Comparison of ENCODE assay signal across 18 mouse cellular contexts in the genomic region with DNA sequence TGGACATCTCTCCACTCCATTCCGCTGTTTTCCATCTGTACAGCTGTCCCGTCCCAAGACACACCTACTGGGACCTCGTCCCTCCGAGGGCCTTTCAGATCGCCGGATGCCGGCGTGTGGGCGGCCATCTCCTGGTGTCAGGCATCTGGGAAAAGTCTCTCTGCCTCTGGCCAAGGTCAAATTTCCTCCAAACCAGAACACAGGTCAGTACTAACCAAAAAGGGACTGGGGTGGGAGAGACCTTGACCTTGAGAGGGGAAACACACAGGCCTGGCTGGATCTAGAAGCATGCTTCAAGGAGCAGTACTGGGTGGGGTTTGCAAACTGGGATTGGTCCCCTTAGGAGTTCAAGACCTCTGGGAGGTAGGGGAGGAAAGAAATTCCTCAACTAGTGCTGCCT. TPM values are rescaled to one million over a fixed set of nuclear protein-coding genes. Genes with fewer than 3 reads are reported as not detected.
A peak's percentile ranks its signal among the peaks of the same experiment; 100 is the strongest.
DNase-seq lines count a peak whose midpoint lies in the region; ATAC-seq and TF ChIP-seq lines count a peak whose summit lies in the region.
"Had no signal": no experiment of that assay in that cellular context is flagged by ENCODE, and none has a peak within 500 bp of the region (broad histone marks: within the 10 kb centered on the region; RNA-seq: fewer than 3 reads in every experiment).

No protein-coding gene starts in this region.

- no peak for TF ChIP-seq CTCF in E14TG2a.4 (conservative IDR thresholded peaks at IDR 0.05; ENCODE audit: low read length)

- H3K27ac ChIP-seq in heart, embryonic 10.5 days = no peak overlapping the region
- H3K27ac ChIP-seq in heart, embryonic 12.5 days (ENCODE audit: poor library complexity, severe bottlenecking) = no peak overlapping the region
- H3K27ac ChIP-seq in midbrain, embryonic 10.5 days (replicated peaks) = no peak overlapping the region
- no peak overlapping the region for H3K27ac ChIP-seq in midbrain, embryonic 14.5 days (replicated peaks; ENCODE audit: low read depth, low read length)
- H3K27ac ChIP-seq: hindbrain, embryonic 12.5 days; left cerebral cortex, adult 2 months had no signal

- peaks cover 39% of the 10 kb centered on the region for H3K4me1 ChIP-seq in heart, embryonic 10.5 days
- peaks cover 19% of the 10 kb centered on the region for H3K4me1 ChIP-seq in heart, embryonic 12.5 days (replicated peaks)
- H3K4me1 ChIP-seq in midbrain, embryonic 10.5 days = peaks cover 86% of the 10 kb centered on the region
- H3K4me1 ChIP-seq in midbrain, embryonic 14.5 days (ENCODE audit: control insufficient read depth, insufficient read depth, low read length) = peaks cover 35% of the 10 kb centered on the region
- peaks cover 81% of the 10 kb centered on the region for H3K4me1 ChIP-seq in E14TG2a.4 (replicated peaks; ENCODE audit: low read depth, low read length)

- H3K27me3 ChIP-seq in heart, embryonic 10.5 days (ENCODE audit: insufficient read depth, poor library complexity, severe bottlenecking) = peaks cover 100% of the 10 kb centered on the region
- H3K27me3 ChIP-seq in heart, embryonic 12.5 days (replicated peaks) = peaks cover 98% of the 10 kb centered on the region
- H3K27me3 ChIP-seq in midbrain, embryonic 10.5 days (ENCODE audit: low read depth, poor library complexity, severe bottlenecking) = peaks cover 97% of the 10 kb centered on the region
- peaks cover 27% of the 10 kb centered on the region for H3K27me3 ChIP-seq in midbrain, embryonic 14.5 days (ENCODE audit: control insufficient read depth, insufficient read depth, low read length)
- peaks cover 95% of the 10 kb centered on the region for H3K27me3 ChIP-seq in E14TG2a.4 (ENCODE audit: insufficient read depth, low read length)

- H3K36me3 ChIP-seq in heart, embryonic 10.5 days = no peaks in the 10 kb centered on the region
- H3K36me3 ChIP-seq in heart, embryonic 12.5 days = no peaks in the 10 kb centered on the region
- H3K36me3 ChIP-seq in midbrain, embryonic 10.5 days = peaks cover 9% of the 10 kb centered on the region
- H3K36me3 ChIP-seq in midbrain, embryonic 14.5 days (ENCODE audit: control insufficient read depth, insufficient read depth, low read length) = no peaks in the 10 kb centered on the region
- H3K36me3 ChIP-seq in E14TG2a.4 (ENCODE audit: insufficient read depth, low read length) = no peaks in the 10 kb centered on the region
- H3K36me3 ChIP-seq: hindbrain, embryonic 12.5 days had no signal

- 52% methylated on average over 9 of the region's 9 CpGs for WGBS in heart, embryonic 10.5 days
- 38% methylated on average over 9 of the region's 9 CpGs for WGBS in heart, embryonic 12.5 days
- 64% methylated on average over 9 of the region's 9 CpGs for WGBS in midbrain, embryonic 10.5 days
- WGBS in midbrain, embryonic 14.5 days = 70% methylated on average over 9 of the region's 9 CpGs

- H3K4me2 ChIP-seq in heart, embryonic 12.5 days = no peak overlapping the region
- H3K4me2 ChIP-seq in midbrain, embryonic 14.5 days (ENCODE audit: low read length) = no peak overlapping the region

- H3K4me3 ChIP-seq in heart, embryonic 10.5 days = 0 out of 2 replicates have a peak overlapping the region, but pooled peaks have one; percentile 41
- no peak overlapping the region for H3K4me3 ChIP-seq in heart, embryonic 12.5 days
- 0 out of 2 replicates have a peak overlapping the region, but pooled peaks have one; percentile 36 for H3K4me3 ChIP-seq in midbrain, embryonic 10.5 days
- H3K4me3 ChIP-seq in midbrain, embryonic 14.5 days (replicated peaks; ENCODE audit: low read depth, low read length) = no peak overlapping the region
- H3K4me3 ChIP-seq in E14TG2a.4 (replicated peaks; ENCODE audit: low read length) = peak overlapping the region; percentile 51
- H3K4me3 ChIP-seq: left cerebral cortex, adult 2 months had no signal

- no peak overlapping the region for H3K9ac ChIP-seq in heart, embryonic 12.5 days
- no peak overlapping the region for H3K9ac ChIP-seq in midbrain, embryonic 14.5 days (replicated peaks; ENCODE audit: low read length)

- DNase-seq in heart, embryonic 10.5 days (ENCODE audit: low spot score) = no peak
- peak; percentile 27 for DNase-seq in midbrain, embryonic 10.5 days (ENCODE audit: low spot score)
- DNase-seq in midbrain, embryonic 14.5 days = no peak
- peak; percentile 80 for DNase-seq in ES-CJ7 (ENCODE audit: low read depth, low spot score)
- DNase-seq in T-cell, adult 2 months (ENCODE audit: low spot score) = no peak
- DNase-seq in left cerebral cortex, adult 11 months (ENCODE audit: low spot score) = no peak

- no peak for ATAC-seq in heart, embryonic 12.5 days (ENCODE audit: insufficient number of reproducible peaks, low FRiP score)
- no peak for ATAC-seq in midbrain, embryonic 14.5 days (ENCODE audit: low FRiP score, low TSS enrichment)

- H3K9me3 ChIP-seq in heart, embryonic 10.5 days = no peaks in the 10 kb centered on the region
- no peaks in the 10 kb centered on the region for H3K9me3 ChIP-seq in heart, embryonic 12.5 days (replicated peaks)
- no peaks in the 10 kb centered on the region for H3K9me3 ChIP-seq in midbrain, embryonic 10.5 days (replicated peaks)
- no peaks in the 10 kb centered on the region for H3K9me3 ChIP-seq in midbrain, embryonic 14.5 days (ENCODE audit: control insufficient read depth, low read length)
- H3K9me3 ChIP-seq in E14TG2a.4 (ENCODE audit: low read length) = no peaks in the 10 kb centered on the region
- H3K9me3 ChIP-seq: hindbrain, embryonic 12.5 days had no signal

RNA-seq across cellular contexts. Expression of a gene that starts 6.0 kb away (rescaled TPM):
- polyA plus RNA-seq in heart, embryonic 10.5 days (2016; fragmentation: Nextera tagmentation; extraction: Ambion mirVana) = 0.21 and 0.34 TPM in 2 replicates
- polyA plus RNA-seq in heart, embryonic 12.5 days (2016; fragmentation: Nextera tagmentation; extraction: Ambion mirVana) = 0.18 TPM in 1 of 2 replicates, not detected in the other
- 57.3 and 69.1 TPM in 2 replicates for polyA plus RNA-seq in midbrain, embryonic 10.5 days (2016; fragmentation: Nextera tagmentation; extraction: Ambion mirVana)
- 18.6 and 21.6 TPM in 2 replicates for polyA plus RNA-seq in midbrain, embryonic 14.5 days (2014; fragmentation: Nextera tagmentation; extraction: Ambion mirVana)
- polyA plus RNA-seq: liver, adult 2 months; liver, embryonic 16.5 days had no signal

RNA-seq across cellular contexts. Expression of a gene that starts 9.0 kb away (rescaled TPM):
- polyA plus RNA-seq in heart, embryonic 10.5 days (2016; fragmentation: Nextera tagmentation; extraction: Ambion mirVana) = not detected in 2 replicates
- polyA plus RNA-seq in heart, embryonic 12.5 days (2016; fragmentation: Nextera tagmentation; extraction: Ambion mirVana) = not detected in 2 replicates
- polyA plus RNA-seq in midbrain, embryonic 10.5 days (2016; fragmentation: Nextera tagmentation; extraction: Ambion mirVana) = 0.27 and 0.36 TPM in 2 replicates
- polyA plus RNA-seq in midbrain, embryonic 14.5 days (2014; fragmentation: Nextera tagmentation; extraction: Ambion mirVana) = not detected in 2 replicates
- polyA plus RNA-seq: C2C12; forebrain, postnatal 0 days; hindbrain, embryonic 12.5 days; kidney, embryonic 16.5 days; large intestine, adult 2 months; liver, adult 2 months; liver, embryonic 16.5 days; lung, embryonic 16.5 days; spleen, adult 2 months had no signal

RNA-seq across cellular contexts. Expression of a gene that starts 24.5 kb away (rescaled TPM):
- 0.14 TPM in 1 of 2 replicates, not detected in the other for polyA plus RNA-seq in heart, embryonic 10.5 days (2016; fragmentation: Nextera tagmentation; extraction: Ambion mirVana)
- 0.32 TPM in 1 of 2 replicates, not detected in the other for polyA plus RNA-seq in heart, embryonic 12.5 days (2016; fragmentation: Nextera tagmentation; extraction: Ambion mirVana)
- polyA plus RNA-seq in midbrain, embryonic 10.5 days (2016; fragmentation: Nextera tagmentation; extraction: Ambion mirVana) = 1.1 and 1.7 TPM in 2 replicates
- 0.88 and 0.96 TPM in 2 replicates for polyA plus RNA-seq in midbrain, embryonic 14.5 days (2014; fragmentation: Nextera tagmentation; extraction: Ambion mirVana)

Comparison
In these comparisons a context has a peak if more than half of its experiments do, and no peak if none do; other contexts are left out.
1. DNase-seq: peak in midbrain, embryonic 10.5 days (single experiment) and ES-CJ7 (single experiment); none in heart, embryonic 10.5 days (single experiment), midbrain, embryonic 14.5 days (single experiment), T-cell, adult 2 months (single experiment) and left cerebral cortex, adult 11 months (single experiment).
2. H3K4me3 ChIP-seq: peak in heart, embryonic 10.5 days (single experiment), midbrain, embryonic 10.5 days (single experiment) and E14TG2a.4 (single experiment); none in heart, embryonic 12.5 days (single experiment) and midbrain, embryonic 14.5 days (single experiment).
3. RNA of a gene that starts 6.0 kb away (polyA plus RNA-seq): 57.3 to 69.1 TPM in midbrain, embryonic 10.5 days and 18.6 to 21.6 TPM in midbrain, embryonic 14.5 days; 0.21 to 0.34 TPM in heart, embryonic 10.5 days and 0.18 TPM in heart, embryonic 12.5 days; every median in the first group is over 10 times any median in the second.